Mouse (Mus musculus) erythroblast, embryonic 14.5 days (primary cell): ENCODE results near the gene Npepps. TPM values are rescaled to one million over a fixed set of nuclear protein-coding genes. Genes with fewer than 3 reads are reported as not detected.

ENCODE experiments used
- H3K27me3 ChIP-seq: 2 replicates; pipeline ENCODE4 v1.6.1; 2012; ENCODE audit warnings: inconsistent platforms; ENCODE audit not compliant: control insufficient read depth
- H3K36me3 ChIP-seq: 2 replicates; pipeline ENCODE4 v1.6.1; 2012; ENCODE audit warnings: mild to moderate bottlenecking, inconsistent platforms; ENCODE audit not compliant: control insufficient read depth
- H3K4me1 ChIP-seq: 2 replicates; pipeline ENCODE4 v1.6.1; 2012; ENCODE audit warnings: inconsistent platforms; ENCODE audit not compliant: control insufficient read depth
- H3K4me3 ChIP-seq: replicated peaks from 2 replicates; pipeline ENCODE3; 2012; ENCODE audit warnings: moderate library complexity, mild to moderate bottlenecking, inconsistent platforms
- H3K9me3 ChIP-seq: 2 replicates; pipeline ENCODE4 v1.6.1; 2012; ENCODE audit warnings: low read length, inconsistent platforms, mixed read lengths; ENCODE audit not compliant: control insufficient read depth
- GATA1 ChIP-seq: IDR thresholded peaks from 2 replicates; pipeline ENCODE4 v1.6.1; 2012; ENCODE audit warnings: low read length, inconsistent platforms, mixed read lengths
- TAL1 ChIP-seq: IDR thresholded peaks from 3 replicates; pipeline ENCODE4 v1.6.1; 2012; ENCODE audit warnings: low read length, inconsistent platforms, mixed read lengths
- polyA plus RNA-seq: library from polyadenylated mRNA; stranded (reverse); fragments of >175 nt; gene quantifications from 2 replicates; pipeline ENCODE4 v1.2.3, GENCODE M21; 2012

The Npepps gene
- polyA plus RNA-seq, 1 experiment = 1.5 TPM

GRCm38 (mm10) chr11:97299939-97300338 is 19.5 kb upstream of the Npepps start:
- H3K27me3 ChIP-seq = no peaks in the 10 kb centered on the region
- H3K4me1 ChIP-seq = peaks cover 6% of the 10 kb centered on the region
- no peak overlapping the region for H3K4me3 ChIP-seq
- no peaks in the 10 kb centered on the region for H3K9me3 ChIP-seq
- H3K36me3 ChIP-seq = no peaks in the 10 kb centered on the region
- TF ChIP-seq TAL1 = no peak

- H3K4me3 ChIP-seq = no peak overlapping the region
- H3K36me3 ChIP-seq = no peaks in the 10 kb centered on the region
- H3K9me3 ChIP-seq = no peaks in the 10 kb centered on the region
- TF ChIP-seq TAL1 (no peak), GATA1 (no peak)
- no peaks in the 10 kb centered on the region for H3K27me3 ChIP-seq
- peaks cover 6% of the 10 kb centered on the region for H3K4me1 ChIP-seq
Observed at GRCm38 (mm10) chr11:97296542-97296941, 16.1 kb upstream of the Npepps start.

- no peaks in the 10 kb centered on the region for H3K9me3 ChIP-seq
- H3K36me3 ChIP-seq = no peaks in the 10 kb centered on the region
- TF ChIP-seq TAL1 (no peak), GATA1 (no peak)
- H3K4me3 ChIP-seq = no peak overlapping the region
- H3K4me1 ChIP-seq = peaks cover 6% of the 10 kb centered on the region
- H3K27me3 ChIP-seq = no peaks in the 10 kb centered on the region
Observed at GRCm38 (mm10) chr11:97292731-97293130, 12.3 kb upstream of the Npepps start.

GRCm38 (mm10) chr11:97289276-97290230 is 9.1 kb upstream of the Npepps start:
- Histone ChIP-seq H3K27me3 (peaks cover 5% of the 10 kb centered on the region; the same call in 1 of the 2 replicates), H3K9me3 (no peaks in the 10 kb centered on the region), H3K36me3 (no peaks in the 10 kb centered on the region), H3K4me1 (no peaks in the 10 kb centered on the region; the same call in 1 of the 2 replicates), H3K4me3 (no peak overlapping the region)
- no peak for TF ChIP-seq GATA1
- no peak for TF ChIP-seq TAL1

GRCm38 (mm10) chr11:97287643-97288042 is 7.2 kb upstream of the Npepps start:
- Histone ChIP-seq H3K9me3 (no peaks in the 10 kb centered on the region), H3K4me1 (no peaks in the 10 kb centered on the region; the same call in 1 of the 2 replicates), H3K27me3 (peaks cover 5% of the 10 kb centered on the region; the same call in 1 of the 2 replicates), H3K4me3 (no peak overlapping the region), H3K36me3 (no peaks in the 10 kb centered on the region)
- TF ChIP-seq TAL1 (no peak), GATA1 (no peak)

GRCm38 (mm10) chr11:97286973-97287372 is 6.5 kb upstream of the Npepps start:
- Histone ChIP-seq H3K27me3 (peaks cover 5% of the 10 kb centered on the region; the same call in 1 of the 2 replicates), H3K4me1 (no peaks in the 10 kb centered on the region; the same call in 1 of the 2 replicates), H3K9me3 (no peaks in the 10 kb centered on the region), H3K4me3 (no peak overlapping the region), H3K36me3 (no peaks in the 10 kb centered on the region)
- TF ChIP-seq TAL1 = no peak
- no peak for TF ChIP-seq GATA1

- TF ChIP-seq GATA1 (no peak), TAL1 (no peak)
- Histone ChIP-seq H3K4me3 (no peak overlapping the region), H3K4me1 (peaks cover 5% of the 10 kb centered on the region), H3K27me3 (peaks cover 5% of the 10 kb centered on the region; the same call in 1 of the 2 replicates), H3K36me3 (no peaks in the 10 kb centered on the region), H3K9me3 (no peaks in the 10 kb centered on the region)
Observed at GRCm38 (mm10) chr11:97285852-97286775, 5.7 kb upstream of the Npepps start.

GRCm38 (mm10) chr11:97284854-97285253 is 4.4 kb upstream of the Npepps start:
- Histone ChIP-seq H3K27me3 (peaks cover 5% of the 10 kb centered on the region; the same call in 1 of the 2 replicates), H3K36me3 (no peaks in the 10 kb centered on the region), H3K4me1 (peaks cover 14% of the 10 kb centered on the region), H3K9me3 (no peaks in the 10 kb centered on the region), H3K4me3 (no peak overlapping the region)
- TF ChIP-seq TAL1 (no peak), GATA1 (no peak)

GRCm38 (mm10) chr11:97282179-97282578 is 1.7 kb upstream of the Npepps start:
- H3K4me1 ChIP-seq = peaks cover 31% of the 10 kb centered on the region
- TF ChIP-seq GATA1 (no peak), TAL1 (no peak)
- no peak overlapping the region for H3K4me3 ChIP-seq
- H3K27me3 ChIP-seq = peaks cover 5% of the 10 kb centered on the region; the same call in 1 of the 2 replicates
- H3K36me3 ChIP-seq = no peaks in the 10 kb centered on the region
- no peaks in the 10 kb centered on the region for H3K9me3 ChIP-seq
